Mouse (Mus musculus) bone marrow, adult 2 months (tissue): ENCODE measurements around the gene Mtr. TPM values are rescaled to one million over a fixed set of nuclear protein-coding genes. Genes with fewer than 3 reads are reported as not detected.

Source experiments
- H3K27ac ChIP-seq: fragments of 200-500 bp; 2 replicates; pipeline ENCODE4 v1.5.1; 2012; ENCODE audit warnings: low read depth, mild to moderate bottlenecking, control low read depth, inconsistent platforms, low read length; ENCODE audit not compliant: control insufficient read depth, poor library complexity, insufficient read depth
- H3K4me1 ChIP-seq: fragments of 200-500 bp; 2 replicates; pipeline ENCODE4 v1.6.1; 2011; ENCODE audit warnings: low read length; ENCODE audit not compliant: control insufficient read depth, insufficient read depth
- H3K4me3 ChIP-seq: fragments of 200-500 bp; replicated peaks from 2 replicates; pipeline ENCODE3; 2011; ENCODE audit warnings: mild to moderate bottlenecking, low read depth, low read length, control low read depth; ENCODE audit not compliant: control insufficient read depth
- CTCF ChIP-seq: fragments of 200-500 bp; IDR thresholded peaks from 2 replicates; pipeline ENCODE4 v1.5.1; 2011; ENCODE audit warnings: low read length, control low read depth; ENCODE audit not compliant: control insufficient read depth, insufficient read depth
- POLR2A ChIP-seq: fragments of 200-500 bp; IDR thresholded peaks from 2 replicates; pipeline ENCODE4 v1.6.1; 2011; ENCODE audit warnings: low read depth, mild to moderate bottlenecking, control low read depth, low read length, borderline replicate concordance; ENCODE audit not compliant: control insufficient read depth
- WGBS: fragments of 180-500 bp; shearing (Covaris S2); methylation state at CpG from one replicate; pipeline ENCODE4 v1.1.7; 2018; 5-methylcytosine and 5-hydroxymethylcytosine counted together
- polyA plus RNA-seq: library from polyadenylated mRNA; stranded (reverse); fragments of >200 nt; gene quantifications from 2 replicates; pipeline ENCODE4 v1.2.4, GENCODE M21; 2011; ENCODE audit warnings: low replicate concordance; ENCODE audit not compliant: missing spikeins, insufficient read depth, insufficient read length

The Mtr gene
- polyA plus RNA-seq, 1 experiment: 16.4 TPM

- H3K4me3 ChIP-seq: no peak overlapping the region
- WGBS: 80% methylated on average over 6 of the region's 6 CpGs
- TF ChIP-seq CTCF (no peak), POLR2A (no peak)
- H3K4me1 ChIP-seq: no peaks in the 10 kb centered on the region
- no peak overlapping the region for H3K27ac ChIP-seq
Measured at GRCm38 (mm10) chr13:12274721-12275120, 16.8 kb upstream of the Mtr start.

- Histone ChIP-seq H3K27ac (no peak overlapping the region), H3K4me1 (no peaks in the 10 kb centered on the region), H3K4me3 (no peak overlapping the region)
- TF ChIP-seq POLR2A: no peak
- TF ChIP-seq CTCF: no peak
- 78% methylated on average over 4 of the region's 4 CpGs for WGBS
Measured at GRCm38 (mm10) chr13:12274220-12274619, 16.3 kb upstream of the Mtr start.

- Histone ChIP-seq H3K4me3 (no peak overlapping the region), H3K27ac (no peak overlapping the region), H3K4me1 (no peaks in the 10 kb centered on the region)
- TF ChIP-seq CTCF (no peak; the same call in 1 of the 2 replicates), POLR2A (no peak)
- 32% methylated on average over 3 of the region's 3 CpGs for WGBS
Measured at GRCm38 (mm10) chr13:12272953-12273352, 15.0 kb upstream of the Mtr start.

- no peak overlapping the region for H3K4me3 ChIP-seq
- no peak overlapping the region for H3K27ac ChIP-seq
- 80% methylated on average over 3 of the region's 3 CpGs for WGBS
- H3K4me1 ChIP-seq: no peaks in the 10 kb centered on the region
- TF ChIP-seq CTCF: no peak
Measured at GRCm38 (mm10) chr13:12267971-12268370, 10.1 kb upstream of the Mtr start.

- Histone ChIP-seq H3K4me3 (no peak overlapping the region), H3K27ac (no peak overlapping the region), H3K4me1 (no peaks in the 10 kb centered on the region)
- TF ChIP-seq CTCF (0 out of 2 replicates have a peak, but pooled peaks have one; percentile 24), POLR2A (no peak)
- WGBS: 68% methylated on average over 3 of the region's 3 CpGs
Measured at GRCm38 (mm10) chr13:12267097-12267496, 9.2 kb upstream of the Mtr start.

- Histone ChIP-seq H3K4me1 (no peaks in the 10 kb centered on the region), H3K27ac (no peak overlapping the region), H3K4me3 (no peak overlapping the region)
- TF ChIP-seq POLR2A (no peak), CTCF (no peak)
- WGBS: 80% methylated on average over 6 of the region's 6 CpGs
Measured at GRCm38 (mm10) chr13:12263996-12264395, 6.1 kb upstream of the Mtr start.

- TF ChIP-seq POLR2A (no peak), CTCF (peak; percentile 17; the same call in 1 of the 2 replicates)
- Histone ChIP-seq H3K4me3 (no peak overlapping the region), H3K4me1 (no peaks in the 10 kb centered on the region), H3K27ac (no peak overlapping the region)
Measured at GRCm38 (mm10) chr13:12261505-12261904, 3.6 kb upstream of the Mtr start.

DNA sequence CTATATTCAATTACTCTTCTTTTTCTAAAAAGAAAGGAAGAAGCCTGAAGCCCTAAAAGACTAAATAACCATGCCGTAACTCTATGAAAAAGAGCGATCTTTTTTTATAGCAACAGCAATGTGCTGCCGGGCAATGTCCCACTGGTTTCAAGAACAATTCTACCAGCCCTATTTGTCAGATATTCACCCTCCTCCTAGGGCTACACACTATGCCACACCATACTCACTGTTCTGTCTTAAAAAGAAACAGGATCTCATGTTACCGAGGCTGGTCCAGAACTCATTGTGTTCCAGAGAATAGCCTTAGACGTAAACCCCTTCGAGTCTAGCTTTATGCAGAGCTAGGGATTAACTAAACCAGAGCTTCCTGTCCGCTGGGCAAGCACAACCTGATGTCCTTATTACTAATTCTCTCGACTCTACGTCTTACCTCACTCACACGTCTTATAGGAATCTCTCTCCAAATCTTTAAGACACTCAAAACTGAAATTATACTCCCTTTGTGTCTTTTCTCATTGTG is 982 bp downstream of the Mtr start:
- no peak overlapping the region for H3K27ac ChIP-seq
- peak overlapping the region; percentile 74 for H3K4me3 ChIP-seq
- no peak for TF ChIP-seq POLR2A
- no peak for TF ChIP-seq CTCF
- no peaks in the 10 kb centered on the region; the same call in 1 of the 2 replicates for H3K4me1 ChIP-seq
- 4% methylated on average over 10 of the region's 10 CpGs for WGBS
